Mouse (Mus musculus) liver, postnatal 0 days (tissue): ENCODE data around the gene Pgbd5. TPM values are rescaled to one million over a fixed set of nuclear protein-coding genes. Genes with fewer than 3 reads are reported as not detected.

Experiments used
- ATAC-seq: fragments of 200-750 bp; cut with Nextera tagmentation; 2 replicates; pipeline ENCODE4 v1.8.0; 2017; ENCODE audit warnings: mild to moderate bottlenecking, moderate library complexity
- DNase-seq: peaks from one replicate; pipeline ENCODE4 v3.0.0-alpha.2; 2016
- H3K27ac ChIP-seq: fragments of 300-500 bp; sonication (generic); 2 replicates; pipeline ENCODE4 v1.5.1; 2014; ENCODE audit warnings: antibody characterized with exemption, moderate library complexity, mild to moderate bottlenecking, low read depth
- H3K27me3 ChIP-seq: fragments of 300-500 bp; sonication (generic); 2 replicates; pipeline ENCODE4 v1.6.1; 2014; ENCODE audit warnings: low read length, control low read depth, mixed read lengths; ENCODE audit not compliant: insufficient read depth
- H3K36me3 ChIP-seq: fragments of 300-500 bp; sonication (generic); replicated peaks from 2 replicates; pipeline ENCODE4 v1.6.1; 2014; ENCODE audit warnings: mild to moderate bottlenecking, control low read depth, low read length, moderate library complexity, mixed read lengths; ENCODE audit not compliant: insufficient read depth
- H3K4me1 ChIP-seq: fragments of 300-500 bp; sonication (generic); 2 replicates; pipeline ENCODE4 v1.6.1; 2014; ENCODE audit warnings: antibody characterized with exemption, mild to moderate bottlenecking, control low read depth; ENCODE audit not compliant: insufficient read depth
- H3K4me2 ChIP-seq: fragments of 300-500 bp; sonication (generic); 2 replicates; pipeline ENCODE4 v1.6.1; 2014; ENCODE audit warnings: low read depth, mild to moderate bottlenecking, low read length, moderate library complexity, mixed read lengths
- H3K4me3 ChIP-seq: fragments of 300-500 bp; sonication (generic); 2 replicates; pipeline ENCODE4 v1.5.1; 2014; ENCODE audit warnings: low read depth, low read length
- H3K9ac ChIP-seq: fragments of 300-500 bp; sonication (generic); replicated peaks from 2 replicates; pipeline ENCODE4 v1.6.1; 2014; ENCODE audit warnings: mild to moderate bottlenecking, moderate library complexity
- H3K9me3 ChIP-seq: fragments of 300-500 bp; sonication (generic); 2 replicates; pipeline ENCODE4 v1.6.1; 2016; ENCODE audit warnings: mild to moderate bottlenecking, control low read depth, low read length, mixed read lengths
- CTCF ChIP-seq: sonication (generic); IDR thresholded peaks from 2 replicates; pipeline ENCODE4 v1.5.1; 2016; ENCODE audit warnings: antibody characterized with exemption, low read depth
- EP300 ChIP-seq: IDR thresholded peaks from 2 replicates; pipeline ENCODE4 v1.6.1; 2016; ENCODE audit warnings: antibody characterized with exemption, low read depth, mild to moderate bottlenecking
- WGBS: fragments of 180-500 bp; shearing (Covaris S2); extraction: QIAGEN DNeasy Blood & Tissue Kit; methylation state at CpG from one replicate; pipeline ENCODE4 v1.1.7; 2014; ENCODE audit not compliant: insufficient replicate concordance; 5-methylcytosine and 5-hydroxymethylcytosine counted together
- polyA plus RNA-seq: library from polyadenylated mRNA; unstranded; fragments of >200 nt; fragmentation: Nextera tagmentation; extraction: Ambion mirVana; gene quantifications from 2 replicates; pipeline ENCODE4 v1.2.1, GENCODE M21; 2015

Pgbd5 gene
- polyA plus RNA-seq, 1 experiment from 2014 or later, result 0.18 TPM

- peaks cover 44% of the 10 kb centered on the region for H3K36me3 ChIP-seq
These were observed 103.2 kb downstream of the Pgbd5 start for GRCm38 (mm10) chr8:124336302-124336701.

GRCm38 (mm10) chr8:124331706-124332105 is 107.8 kb downstream of the Pgbd5 start:
- no peaks in the 10 kb centered on the region for H3K4me1 ChIP-seq
- DNase-seq, result no peak
- no peak for ATAC-seq
- H3K4me2 ChIP-seq, result no peak overlapping the region
- no peak overlapping the region for H3K4me3 ChIP-seq
- 77% methylated on average over 11 of the region's 11 CpGs for WGBS
- no peak overlapping the region for H3K9ac ChIP-seq
- H3K27ac ChIP-seq, result no peak overlapping the region
- peaks cover 43% of the 10 kb centered on the region for H3K36me3 ChIP-seq
- TF ChIP-seq EP300, result no peak
- no peak for TF ChIP-seq CTCF
- H3K27me3 ChIP-seq, result no peaks in the 10 kb centered on the region
- H3K9me3 ChIP-seq, result no peaks in the 10 kb centered on the region

More at GRCm38 (mm10) chr8:124336302-124336701, 103.2 kb downstream of the Pgbd5 start:
- no peak for DNase-seq
- TF ChIP-seq EP300 (no peak), CTCF (no peak)
- Histone ChIP-seq H3K4me3 (no peak overlapping the region), H3K4me2 (no peak overlapping the region), H3K27ac (no peak overlapping the region), H3K27me3 (no peaks in the 10 kb centered on the region), H3K9ac (no peak overlapping the region), H3K4me1 (no peaks in the 10 kb centered on the region), H3K9me3 (no peaks in the 10 kb centered on the region)
- no peak for ATAC-seq
- 87% methylated on average over 13 of the region's 13 CpGs for WGBS

GRCm38 (mm10) chr8:124331094-124331493 is 108.4 kb downstream of the Pgbd5 start:
- peaks cover 43% of the 10 kb centered on the region for H3K36me3 ChIP-seq
- H3K4me3 ChIP-seq, result no peak overlapping the region
- H3K9ac ChIP-seq, result no peak overlapping the region
- no peak overlapping the region for H3K27ac ChIP-seq
- no peaks in the 10 kb centered on the region for H3K4me1 ChIP-seq
- no peak for ATAC-seq
- DNase-seq, result no peak
- no peaks in the 10 kb centered on the region for H3K9me3 ChIP-seq
- 82% methylated on average over 3 of the region's 3 CpGs for WGBS
- no peak overlapping the region for H3K4me2 ChIP-seq
- no peak for TF ChIP-seq EP300
- no peak for TF ChIP-seq CTCF
- no peaks in the 10 kb centered on the region for H3K27me3 ChIP-seq

DNA sequence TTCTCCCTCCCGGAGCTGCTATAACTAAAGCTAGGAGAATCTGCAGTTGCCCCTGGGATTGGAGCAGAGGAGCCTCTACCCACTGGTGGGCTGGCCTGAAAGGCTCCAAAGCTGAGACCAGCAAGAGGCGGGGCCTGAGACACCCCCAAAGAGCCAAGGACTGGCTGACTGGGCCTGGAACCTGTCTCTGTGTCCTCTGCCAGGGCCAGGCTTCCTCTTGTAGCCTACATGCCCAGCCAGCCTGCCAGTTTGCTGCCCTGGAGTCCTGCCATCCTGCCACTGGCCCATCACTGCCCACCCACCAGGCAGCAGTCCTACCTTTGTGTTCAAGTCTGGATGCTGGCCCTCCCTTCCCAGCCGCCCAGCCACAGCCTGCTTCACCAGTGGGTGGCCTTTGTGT is 109.0 kb downstream of the Pgbd5 start:
- Histone ChIP-seq H3K9ac (no peak overlapping the region), H3K36me3 (peaks cover 45% of the 10 kb centered on the region), H3K9me3 (no peaks in the 10 kb centered on the region), H3K4me1 (no peaks in the 10 kb centered on the region), H3K4me2 (no peak overlapping the region), H3K27me3 (no peaks in the 10 kb centered on the region), H3K4me3 (no peak overlapping the region), H3K27ac (no peak overlapping the region)
- ATAC-seq, result no peak
- no peak for DNase-seq
- WGBS, result 66% methylated on average over 3 of the region's 3 CpGs
- TF ChIP-seq EP300 (no peak), CTCF (no peak)

DNA sequence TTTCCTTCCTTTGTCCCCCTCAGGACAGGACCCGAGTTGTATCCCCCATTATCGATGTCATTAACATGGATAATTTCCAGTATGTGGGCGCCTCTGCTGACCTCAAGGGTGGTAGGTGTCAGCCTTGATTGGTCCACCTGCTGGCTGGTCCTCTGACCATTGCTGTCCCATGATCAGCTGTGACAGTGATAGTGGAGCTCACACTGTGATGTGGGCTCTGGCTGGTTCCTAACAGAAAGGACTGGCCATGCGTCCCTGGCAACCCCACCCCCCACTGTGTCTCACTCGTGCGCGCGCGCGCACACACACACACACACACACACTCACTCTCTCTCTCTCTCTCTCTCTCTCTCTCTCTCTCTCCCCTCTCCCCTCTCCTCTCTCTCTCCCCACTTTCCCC is 109.8 kb downstream of the Pgbd5 start:
- DNase-seq (no peak), ATAC-seq (no peak)
- Histone ChIP-seq H3K4me2 (no peak overlapping the region), H3K27me3 (no peaks in the 10 kb centered on the region), H3K4me3 (no peak overlapping the region), H3K4me1 (no peaks in the 10 kb centered on the region), H3K9ac (no peak overlapping the region), H3K9me3 (no peaks in the 10 kb centered on the region), H3K27ac (no peak overlapping the region), H3K36me3 (peaks cover 38% of the 10 kb centered on the region)
- WGBS, result 85% methylated on average over 10 of the region's 10 CpGs
- TF ChIP-seq EP300, result no peak
- TF ChIP-seq CTCF, result no peak

GRCm38 (mm10) chr8:124328259-124328658 is 111.2 kb downstream of the Pgbd5 start:
- Histone ChIP-seq H3K4me1 (no peaks in the 10 kb centered on the region), H3K4me3 (no peak overlapping the region), H3K4me2 (no peak overlapping the region), H3K9me3 (no peaks in the 10 kb centered on the region), H3K27me3 (no peaks in the 10 kb centered on the region), H3K9ac (no peak overlapping the region), H3K27ac (no peak overlapping the region), H3K36me3 (peaks cover 35% of the 10 kb centered on the region)
- 71% methylated on average over 7 of the region's 7 CpGs for WGBS
- no peak; the same call in 1 of the 2 replicates for ATAC-seq
- DNase-seq, result no peak
- TF ChIP-seq CTCF (no peak), EP300 (no peak)

DNA sequence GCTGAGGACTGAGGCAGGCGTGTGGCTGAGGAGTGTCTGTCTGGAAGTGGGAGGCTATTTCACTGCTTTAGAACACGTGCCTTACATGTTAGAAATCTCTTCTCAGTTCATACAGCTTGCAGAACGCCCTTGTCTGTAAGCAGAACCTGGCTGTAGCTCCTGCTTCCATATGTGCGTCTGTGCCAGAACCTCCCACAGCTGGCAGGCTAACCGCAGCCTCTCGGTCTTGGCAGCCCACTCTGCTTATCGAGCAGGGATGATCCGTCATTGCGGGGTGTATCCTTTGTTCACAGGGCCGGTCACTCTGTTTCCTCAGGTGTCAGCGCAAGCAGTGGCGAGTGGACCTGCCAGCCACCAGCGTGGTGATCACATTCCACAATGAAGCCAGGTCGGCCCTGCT is 116.1 kb downstream of the Pgbd5 start:
- H3K4me1 ChIP-seq, result peaks cover 3% of the 10 kb centered on the region; the same call in 1 of the 2 replicates
- H3K36me3 ChIP-seq, result peaks cover 16% of the 10 kb centered on the region
- TF ChIP-seq EP300 (no peak), CTCF (no peak)
- no peak overlapping the region for H3K27ac ChIP-seq
- no peak overlapping the region for H3K4me2 ChIP-seq
- ATAC-seq (no peak), DNase-seq (no peak)
- H3K9me3 ChIP-seq, result no peaks in the 10 kb centered on the region
- no peak overlapping the region for H3K4me3 ChIP-seq
- no peak overlapping the region for H3K9ac ChIP-seq
- H3K27me3 ChIP-seq, result no peaks in the 10 kb centered on the region
- 89% methylated on average over 14 of the region's 14 CpGs for WGBS
